Mouse (Mus musculus) CD4-positive helper T cell, adult 2 months (primary cell): ENCODE results near the gene Tesk1.

Experiments
- DNase-seq: peaks from one replicate; pipeline ENCODE4 v3.0.0-alpha.2; 2012; ENCODE audit warnings: low read depth, missing footprints, low spot score

Gene Tesk1

GRCm38 (mm10) chr4:43441639-43442038 is at the start of gene Tesk1:
Gene Tesk1, plus strand, starts transcription at chr4:43441939.
- DNase-seq = no peak

- no peak for DNase-seq
Measured at GRCm38 (mm10) chr4:43394345-43394891, 47.3 kb upstream of the Tesk1 start.

DNA sequence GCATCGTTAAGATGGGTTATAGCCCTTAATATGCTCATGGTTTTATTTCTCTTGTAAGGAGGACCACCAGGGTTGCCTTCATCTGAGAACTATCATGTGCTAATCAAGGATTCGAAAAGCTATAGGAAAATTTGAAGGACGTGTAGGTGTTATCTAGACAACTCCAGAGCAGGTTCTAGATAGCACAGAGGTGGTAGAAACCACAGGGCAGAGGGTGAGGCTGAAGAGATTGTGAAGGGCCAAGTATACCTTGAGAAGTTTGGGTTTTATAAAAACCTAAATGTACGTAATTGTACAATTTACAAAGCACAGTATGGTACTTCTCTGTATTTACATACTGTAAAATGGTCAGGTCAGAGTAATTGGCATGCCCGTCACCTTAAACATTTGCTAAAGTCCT is 46.6 kb upstream of the Tesk1 start:
- DNase-seq = no peak

GRCm38 (mm10) chr4:43395836-43396235 is 45.9 kb upstream of the Tesk1 start:
- DNase-seq = no peak

DNA sequence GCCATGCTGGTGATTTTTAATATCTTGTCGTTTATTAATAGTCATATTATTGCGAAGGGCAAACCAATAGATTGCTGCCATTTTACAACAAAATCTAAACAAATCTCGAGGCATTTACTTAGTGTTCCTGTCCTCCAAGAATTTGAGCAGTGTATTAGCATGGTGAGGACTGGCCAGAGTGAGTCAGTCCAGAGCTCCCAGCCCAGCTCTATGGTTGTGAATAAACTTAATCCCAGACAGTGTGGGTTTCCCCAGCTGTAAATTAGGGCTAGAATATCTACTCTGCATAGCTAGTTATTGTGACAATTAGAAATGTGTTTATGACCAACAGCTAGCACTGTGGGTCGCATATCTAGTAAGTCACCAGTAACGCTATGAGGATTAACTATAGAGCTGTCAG is 45.4 kb upstream of the Tesk1 start:
- no peak for DNase-seq

GRCm38 (mm10) chr4:43398014-43398413 is 43.7 kb upstream of the Tesk1 start:
- DNase-seq = no peak

DNA sequence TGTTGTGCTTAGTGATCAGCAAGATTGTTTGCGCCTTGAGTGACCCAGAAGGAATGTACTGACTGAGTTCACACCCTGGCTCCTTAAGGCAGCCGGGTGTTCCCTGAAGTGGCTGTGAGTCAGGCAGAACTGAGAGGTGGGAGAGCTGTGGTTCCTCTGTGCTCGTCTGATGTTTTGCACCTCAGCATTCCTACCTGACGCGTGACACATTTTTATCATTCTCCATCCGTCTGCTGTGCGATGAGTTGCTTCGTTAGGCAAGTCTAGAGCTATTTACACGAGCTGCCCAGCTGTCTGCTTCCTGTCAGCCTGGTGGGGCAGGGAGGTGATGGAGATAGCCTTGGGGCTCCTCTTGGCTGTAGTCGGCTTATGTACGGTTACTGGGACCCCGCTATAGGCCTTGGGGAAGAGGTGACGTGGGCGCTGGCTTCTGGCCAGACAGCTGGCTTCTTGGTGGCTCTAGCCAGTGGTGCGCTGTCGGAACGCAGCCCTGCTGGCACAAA is 42.9 kb upstream of the Tesk1 start:
- no peak for DNase-seq

DNA sequence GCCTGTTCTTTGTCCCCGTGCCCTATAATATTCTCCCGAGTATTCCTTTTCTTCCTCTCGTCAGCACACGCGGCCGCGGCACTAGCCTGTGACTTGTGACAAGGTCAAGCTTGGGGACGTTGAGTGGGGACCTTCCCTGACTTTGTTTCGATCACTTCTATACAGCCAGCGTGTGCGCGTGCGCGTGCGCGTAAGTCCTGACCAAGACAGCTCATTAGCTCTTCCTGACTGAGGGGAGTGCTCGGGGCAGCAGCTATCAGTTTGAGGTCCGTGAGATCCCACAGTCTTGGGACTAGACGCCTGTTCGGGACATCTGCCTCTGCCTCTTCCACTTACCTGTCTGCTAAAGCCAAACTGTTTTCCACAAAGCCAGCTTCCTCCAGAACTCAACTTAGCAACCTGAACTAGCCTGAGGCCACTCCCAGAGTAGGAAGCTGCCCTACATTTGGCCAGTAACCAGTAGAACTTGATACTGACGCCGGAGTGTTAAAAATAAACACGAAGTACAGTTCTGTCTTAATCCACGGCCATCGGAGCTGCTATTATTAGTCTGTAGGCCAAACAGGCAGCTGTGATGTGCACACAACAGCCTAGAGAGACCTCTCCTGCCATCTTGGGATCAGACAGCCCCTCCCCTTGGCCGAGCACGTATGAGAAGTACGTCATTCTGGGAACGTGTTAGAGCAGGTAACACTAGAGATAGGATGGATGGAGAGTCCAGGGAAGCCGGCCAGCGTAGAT is 42.2 kb upstream of the Tesk1 start:
- DNase-seq = no peak

DNA sequence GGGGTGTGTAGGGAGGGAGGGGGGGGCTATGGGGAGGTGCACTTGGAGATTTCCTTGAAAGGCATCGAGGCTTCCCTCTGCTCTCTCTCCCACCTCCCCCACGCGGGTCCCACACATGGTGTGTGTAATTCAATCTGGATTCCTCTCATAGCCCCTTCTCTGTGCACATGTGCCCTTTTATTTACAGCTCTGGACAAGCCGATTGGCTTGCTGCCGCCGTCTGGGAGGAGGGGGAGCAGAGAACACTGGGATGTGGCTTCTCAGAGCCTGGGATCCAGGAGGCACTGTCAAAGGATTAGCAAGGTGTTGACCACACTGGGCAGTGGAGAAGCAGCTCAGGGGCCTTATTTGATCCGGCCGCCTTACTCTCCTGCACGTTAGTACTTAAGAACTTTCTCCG is 40.8 kb upstream of the Tesk1 start:
- DNase-seq = no peak

- no peak for DNase-seq
Measured at GRCm38 (mm10) chr4:43401486-43401885, 40.3 kb upstream of the Tesk1 start.

DNA sequence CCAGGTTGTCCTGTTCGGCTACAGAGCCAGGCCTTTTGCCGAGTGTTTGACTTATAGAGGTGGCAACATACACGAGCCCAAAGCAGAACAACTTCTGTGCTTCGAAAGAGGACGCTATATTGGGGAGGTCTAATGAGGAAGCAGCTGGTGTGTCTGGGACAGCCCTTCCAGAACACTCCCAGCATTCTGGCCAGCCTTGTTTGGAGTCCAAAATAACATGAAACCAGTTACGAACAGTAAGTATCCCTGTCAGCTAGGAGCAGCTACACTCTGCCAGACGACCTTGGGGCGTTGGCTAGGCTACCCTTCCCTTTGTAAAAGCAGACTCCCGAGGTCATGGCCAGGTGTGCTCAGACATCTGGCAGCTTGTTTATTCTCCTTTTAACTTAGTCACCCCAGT is 39.5 kb upstream of the Tesk1 start:
- no peak for DNase-seq

GRCm38 (mm10) chr4:43404697-43405096 is 37.0 kb upstream of the Tesk1 start:
- no peak for DNase-seq

DNA sequence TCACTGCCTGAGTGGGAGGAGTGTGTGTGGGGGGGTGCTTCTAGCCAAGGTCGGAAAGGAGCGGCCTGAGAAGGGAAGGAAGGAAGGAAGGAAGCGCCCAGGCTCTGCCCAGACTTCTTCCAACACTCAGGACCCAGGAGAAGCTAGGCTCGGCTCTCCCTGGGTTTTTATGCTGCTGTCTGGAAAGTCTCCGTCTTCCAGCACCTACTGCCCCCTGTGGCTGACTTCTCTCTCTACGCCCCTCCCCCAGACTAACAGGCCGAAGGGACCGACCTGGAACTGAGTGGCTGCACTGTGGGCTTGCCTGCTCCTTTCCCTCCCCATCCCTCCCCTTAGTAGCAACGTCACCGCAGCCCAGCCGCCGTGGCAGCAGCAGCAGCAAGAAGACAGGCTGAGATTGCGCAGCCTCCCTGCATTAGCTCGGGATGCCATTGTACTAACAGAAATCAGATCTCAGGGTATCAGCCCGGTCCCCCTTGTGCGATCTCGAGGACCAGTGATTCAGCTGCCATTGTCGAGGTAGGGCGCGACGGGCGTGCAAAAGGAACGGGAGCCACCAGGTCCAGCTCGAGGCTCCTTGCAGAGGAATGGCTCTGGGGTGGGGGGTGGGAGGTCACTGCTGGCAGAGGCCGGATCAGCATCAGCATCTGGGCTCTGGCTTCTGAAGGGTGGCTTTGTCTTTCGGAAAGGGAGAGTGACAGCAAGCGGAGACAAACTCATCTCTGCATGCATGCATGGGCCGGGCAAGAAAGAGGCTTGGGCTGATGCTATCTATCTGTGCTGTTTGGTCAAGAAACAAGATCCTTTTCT is 35.4 kb upstream of the Tesk1 start:
- DNase-seq = no peak

- DNase-seq = no peak
Measured at GRCm38 (mm10) chr4:43407071-43407920, 34.4 kb upstream of the Tesk1 start.

GRCm38 (mm10) chr4:43414761-43415160 is 27.0 kb upstream of the Tesk1 start:
- no peak for DNase-seq

DNA sequence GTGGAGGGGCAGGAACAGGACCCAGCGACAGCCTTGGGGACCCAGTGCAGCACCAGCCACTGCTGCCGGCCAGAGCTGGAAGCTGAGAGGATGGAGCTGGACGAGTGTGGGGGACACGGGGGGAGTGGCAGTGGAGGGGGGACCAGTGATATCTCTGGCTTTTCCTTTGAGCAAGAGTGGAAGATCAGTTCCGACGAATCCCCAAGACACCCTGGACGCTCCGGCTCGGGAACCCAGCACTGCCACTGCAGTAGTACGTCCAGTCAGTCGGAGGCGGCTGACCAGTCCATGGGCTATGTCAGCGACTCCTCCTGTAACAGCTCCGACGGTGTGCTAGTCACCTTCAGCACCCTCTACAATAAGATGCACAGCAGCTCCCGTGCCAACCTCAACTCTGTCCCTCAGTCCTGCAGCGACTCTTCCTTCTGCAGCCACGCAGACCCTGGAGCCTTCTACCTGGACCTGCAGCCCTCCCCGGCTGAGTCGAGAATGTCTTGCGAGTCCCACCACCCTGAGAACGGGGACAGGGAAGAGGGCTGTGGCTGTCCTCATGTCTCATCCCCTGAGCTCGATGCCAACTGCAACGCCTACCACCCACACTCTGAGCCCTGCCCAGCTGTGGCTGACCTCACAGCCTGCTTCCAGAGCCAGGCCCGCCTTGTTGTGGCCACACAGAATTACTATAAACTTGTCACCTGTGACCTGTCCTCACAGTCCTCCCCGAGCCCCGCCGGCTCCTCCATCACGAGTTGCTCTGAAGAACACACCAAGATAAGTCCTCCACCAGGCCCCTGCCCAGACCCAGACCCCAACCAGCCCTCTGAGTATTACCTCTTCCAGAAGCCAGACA is 26.3 kb upstream of the Tesk1 start:
- no peak for DNase-seq

DNA sequence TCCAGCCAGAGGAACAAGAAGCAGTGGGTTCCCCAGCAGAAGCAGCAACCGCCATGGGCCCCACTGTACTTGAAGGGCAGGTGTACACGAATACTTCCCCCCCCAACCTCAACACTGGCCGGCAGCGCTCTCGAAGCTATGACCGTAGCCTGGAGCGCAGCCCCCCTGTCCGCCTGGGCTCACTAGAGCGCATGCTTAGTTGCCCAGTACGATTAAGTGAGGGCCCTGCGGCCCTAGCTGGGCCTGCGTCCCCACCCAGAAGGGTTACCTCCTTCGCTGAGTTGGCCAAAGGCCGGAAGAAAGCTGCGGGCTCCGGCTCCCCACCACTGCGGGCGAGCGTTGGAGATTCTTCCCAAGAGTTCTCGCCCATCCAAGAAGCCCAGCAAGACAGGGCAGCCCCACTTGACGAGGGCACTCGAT is 25.7 kb upstream of the Tesk1 start:
- DNase-seq = no peak

DNA sequence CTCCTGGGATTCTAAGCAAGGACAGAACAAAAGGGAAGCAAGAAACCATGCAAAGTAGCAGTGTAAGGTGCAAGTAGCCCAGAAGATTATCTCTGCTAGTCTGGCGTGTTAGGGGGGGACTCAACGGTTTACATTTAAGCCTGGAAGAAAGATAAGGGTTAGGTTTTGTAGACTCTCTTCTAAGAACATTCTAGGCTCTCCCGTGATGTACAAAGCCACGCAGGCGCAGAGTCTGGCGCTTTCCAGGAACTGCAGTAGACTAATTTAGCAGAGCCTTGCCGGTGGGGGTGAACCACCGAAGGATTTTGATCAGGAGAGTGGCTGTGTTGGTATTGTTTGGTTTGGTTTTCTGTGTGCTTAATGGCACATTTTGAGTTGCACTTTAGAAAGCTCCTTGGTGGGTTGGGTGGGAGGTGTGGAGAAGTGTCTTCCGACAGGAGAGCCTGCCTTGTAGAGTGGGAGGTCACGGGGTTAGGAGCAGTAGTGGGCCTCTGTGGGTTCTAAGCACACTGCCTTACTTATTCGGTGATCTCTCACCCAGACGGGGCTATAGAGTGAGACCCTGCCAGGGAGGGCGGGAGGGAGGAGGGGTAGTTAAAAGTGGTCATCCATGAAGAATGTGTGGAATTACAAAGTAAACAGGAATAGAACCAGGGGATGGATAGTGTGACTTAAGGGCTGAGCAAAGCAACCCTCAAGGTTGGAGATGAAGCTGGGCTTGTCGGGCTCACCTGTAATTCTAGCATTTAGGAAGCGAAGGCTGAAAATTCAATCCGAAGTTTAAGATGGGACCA is 24.3 kb upstream of the Tesk1 start:
- no peak for DNase-seq

DNA sequence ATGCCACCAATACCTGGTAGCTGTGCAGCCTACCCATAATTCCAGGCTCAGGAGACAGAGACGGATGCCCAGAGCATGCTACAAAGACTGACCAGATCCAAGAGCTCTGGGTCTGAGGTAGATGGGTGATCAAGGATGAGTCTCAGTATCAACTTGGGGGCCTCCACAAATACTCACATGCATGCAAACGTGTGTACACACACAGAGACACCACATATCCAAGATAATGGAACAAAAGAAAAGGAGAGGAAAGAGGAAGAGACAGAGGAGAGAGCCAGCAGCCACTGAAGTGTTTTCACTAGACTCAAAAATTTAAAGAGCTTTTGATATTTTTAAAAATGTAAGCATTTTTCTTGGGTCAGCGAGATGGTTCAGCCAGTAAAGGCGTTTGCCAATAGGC is 23.3 kb upstream of the Tesk1 start:
- no peak for DNase-seq
